Mouse (Mus musculus): ENCODE results near the gene Mt3. TPM values are rescaled to one million over a fixed set of nuclear protein-coding genes. Genes with fewer than 3 reads are reported as not detected.
"Not testable (repeated sequence)": the region's sequence is repeated elsewhere in the genome, so short reads cannot be mapped to it uniquely, and the experiment has no call there.

Gene Mt3
- total RNA-seq, 2 experiments from 2014 or later, result 2.2 to 2.4 TPM

- no peak for DNase-seq
These were observed 1.5 kb upstream of the Mt3 start for GRCm38 (mm10) chr8:94150925-94151324.

GRCm38 (mm10) chr8:94153451-94153850 is 1.0 kb downstream of the Mt3 start:
- DNase-seq, result no peak

- DNase-seq, result no peak
These were observed 2.1 kb downstream of the Mt3 start for GRCm38 (mm10) chr8:94154537-94154936.

- DNase-seq, result peak in 1 of 2 experiments; percentile 38
These were observed 3.7 kb downstream of the Mt3 start for GRCm38 (mm10) chr8:94156092-94156491.

- DNase-seq, result not testable (repeated sequence)
These were observed 13.4 kb downstream of the Mt3 start for GRCm38 (mm10) chr8:94165772-94166171.

- DNase-seq, result peak; percentile 83 to 99
These were observed 14.8 kb downstream of the Mt3 start for GRCm38 (mm10) chr8:94167244-94167643.

GRCm38 (mm10) chr8:94169547-94169946 is 17.1 kb downstream of the Mt3 start:
- DNase-seq, result no peak

GRCm38 (mm10) chr8:94171321-94171755 is 18.9 kb downstream of the Mt3 start:
- DNase-seq, result peak; percentile 67 to 73

- peak; percentile 85 to 87 for DNase-seq
These were observed 19.8 kb downstream of the Mt3 start, which contains the start of gene Mt2 for GRCm38 (mm10) chr8:94172075-94172808. TSS of gene Mt2 (plus strand) at chr8:94172664.

- DNase-seq, result no peak
These were observed 20.7 kb downstream of the Mt3 start for GRCm38 (mm10) chr8:94172809-94173732.

GRCm38 (mm10) chr8:94173848-94174403 is 21.5 kb downstream of the Mt3 start:
- DNase-seq, result no peak

GRCm38 (mm10) chr8:94174619-94175213 is 22.3 kb downstream of the Mt3 start:
- no peak for DNase-seq

- no peak for DNase-seq
These were observed 25.4 kb downstream of the Mt3 start for GRCm38 (mm10) chr8:94177716-94178390.

GRCm38 (mm10) chr8:94178857-94179712 is 26.7 kb downstream of the Mt3 start, which contains the start of gene Mt1:
TSS of gene Mt1 (plus strand) at chr8:94179082.
- DNase-seq, result peak; percentile 94 to 97

GRCm38 (mm10) chr8:94179713-94180560 is 27.5 kb downstream of the Mt3 start:
- peak; percentile 50 to 62 for DNase-seq

- DNase-seq, result no peak
These were observed 28.1 kb downstream of the Mt3 start for GRCm38 (mm10) chr8:94180561-94180908.

GRCm38 (mm10) chr8:94182055-94182929 is 29.9 kb downstream of the Mt3 start:
- DNase-seq, result no peak

- DNase-seq, result peak; percentile 84 to 87
These were observed 30.7 kb downstream of the Mt3 start for GRCm38 (mm10) chr8:94183117-94183516.
